Comparison of ENCODE assay signal across 8 mouse cellular contexts in the genomic region with DNA sequence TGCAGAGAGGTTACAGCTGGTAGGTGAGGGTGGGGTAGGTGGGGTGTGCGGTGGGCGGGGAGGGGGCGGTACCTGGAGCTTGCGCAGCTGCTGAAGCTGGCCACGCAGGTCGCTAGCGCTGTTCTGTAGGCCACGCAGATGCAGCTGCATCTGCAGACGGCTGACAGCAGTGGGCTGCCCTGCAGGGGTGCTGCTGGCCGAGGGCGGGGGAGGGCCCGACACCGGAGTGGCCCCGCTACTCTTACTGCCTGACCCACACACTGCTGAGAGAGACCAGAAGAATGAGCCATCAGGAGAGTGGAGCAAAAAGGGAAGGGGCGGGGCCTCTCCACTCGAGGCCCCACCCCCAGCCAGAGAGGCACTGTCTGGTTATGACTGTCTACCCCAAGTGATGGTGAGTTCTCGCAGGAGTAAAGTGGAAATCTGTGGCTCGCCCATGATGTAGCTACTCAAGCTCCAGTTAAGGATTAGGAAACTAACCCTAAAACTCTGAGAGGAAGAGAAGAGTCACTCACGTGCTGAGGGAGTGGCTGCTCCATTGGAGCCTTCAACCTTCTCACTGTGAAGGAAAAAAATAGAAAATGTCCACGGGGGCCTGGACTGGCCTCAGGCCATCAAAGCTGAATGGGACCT. TPM values are rescaled to one million over a fixed set of nuclear protein-coding genes. Genes with fewer than 3 reads are reported as not detected.
DNase-seq lines count a peak whose midpoint lies in the region; ATAC-seq and TF ChIP-seq lines count a peak whose summit lies in the region.

No protein-coding gene starts in this region.

- H3K27me3 ChIP-seq in heart, embryonic 14.5 days (ENCODE audit: control insufficient read depth, insufficient read depth, low read length): peaks cover 78% of the 10 kb centered on the region
- peaks cover 64% of the 10 kb centered on the region for H3K27me3 ChIP-seq in embryonic facial prominence, embryonic 14.5 days (replicated peaks; ENCODE audit: control insufficient read depth, insufficient read depth, low read length)
- peaks cover 68% of the 10 kb centered on the region for H3K27me3 ChIP-seq in liver, embryonic 16.5 days (ENCODE audit: control insufficient read depth, insufficient read depth, low read depth, low read length)
- H3K27me3 ChIP-seq in thymus, adult 2 months (ENCODE audit: control insufficient read depth, insufficient read depth, low read length): peaks cover 30% of the 10 kb centered on the region
- no peaks in the 10 kb centered on the region for H3K27me3 ChIP-seq in kidney, adult 2 months (replicated peaks; ENCODE audit: control insufficient read depth, insufficient read depth, low read length)

- H3K4me1 ChIP-seq in heart, embryonic 14.5 days (ENCODE audit: control insufficient read depth in 2 of 2, insufficient read depth in 2 of 2, low read length in 2 of 2): peaks cover 2 to 33% of the 10 kb centered on the region in 2 experiments; a peak in 3 of 4 replicates
- H3K4me1 ChIP-seq in embryonic facial prominence, embryonic 14.5 days (ENCODE audit: control insufficient read depth, insufficient read depth, low read length): peaks cover 22% of the 10 kb centered on the region; the same call in 1 of the 2 replicates
- H3K4me1 ChIP-seq in liver, embryonic 16.5 days (ENCODE audit: control insufficient read depth, low read depth, low read length): peaks cover 13% of the 10 kb centered on the region; the same call in 1 of the 2 replicates
- H3K4me1 ChIP-seq in thymus, adult 2 months (replicated peaks; ENCODE audit: control insufficient read depth, insufficient read depth, low read length): peaks cover 27% of the 10 kb centered on the region
- peaks cover 7% of the 10 kb centered on the region; the same call in 1 of the 2 replicates for H3K4me1 ChIP-seq in kidney, adult 2 months (ENCODE audit: control insufficient read depth, insufficient read depth, low read length)

- peak overlapping the region in 1 of 2 experiments; percentile 19; a peak in 2 of 4 replicates for H3K4me3 ChIP-seq in heart, embryonic 14.5 days (ENCODE audit: control insufficient read depth in 1 of 2, insufficient read depth in 1 of 2, low read depth in 1 of 2, low read length in 2 of 2)
- H3K4me3 ChIP-seq in embryonic facial prominence, embryonic 14.5 days (ENCODE audit: low read depth, low read length): peak overlapping the region; percentile 20; the same call in 1 of the 2 replicates
- peak overlapping the region; percentile 18; the same call in 1 of the 2 replicates for H3K4me3 ChIP-seq in liver, embryonic 16.5 days (ENCODE audit: low read depth, low read length)
- peak overlapping the region; percentile 18; the same call in 1 of the 2 replicates for H3K4me3 ChIP-seq in thymus, adult 2 months (ENCODE audit: control insufficient read depth, insufficient read depth, low read length)
- H3K4me3 ChIP-seq in kidney, adult 2 months (ENCODE audit: insufficient read depth, low read depth, low read length): no peak overlapping the region

- no peaks in the 10 kb centered on the region for H3K36me3 ChIP-seq in heart, embryonic 14.5 days (ENCODE audit: control insufficient read depth, insufficient read depth, low read length)
- no peaks in the 10 kb centered on the region for H3K36me3 ChIP-seq in embryonic facial prominence, embryonic 14.5 days (ENCODE audit: control insufficient read depth, insufficient read depth, low read length)
- H3K36me3 ChIP-seq in liver, embryonic 16.5 days (ENCODE audit: control insufficient read depth, insufficient read depth): no peaks in the 10 kb centered on the region
- H3K36me3 ChIP-seq in thymus, adult 2 months (ENCODE audit: control insufficient read depth, insufficient read depth, low read length): no peaks in the 10 kb centered on the region
- no peaks in the 10 kb centered on the region for H3K36me3 ChIP-seq in kidney, adult 2 months (ENCODE audit: control insufficient read depth, insufficient read depth, low read length)

- H3K4me2 ChIP-seq in heart, embryonic 14.5 days (ENCODE audit: low read length): peak overlapping the region; percentile 39; the same call in 1 of the 2 replicates
- H3K4me2 ChIP-seq in embryonic facial prominence, embryonic 14.5 days (ENCODE audit: low read depth, low read length): peak overlapping the region; percentile 49
- H3K4me2 ChIP-seq in liver, embryonic 16.5 days (ENCODE audit: low read depth, low read length): peak overlapping the region; percentile 28

- DNase-seq in heart, adult 9 months (ENCODE audit: low spot score in 2 of 2): no peak
- DNase-seq in ES-CJ7 (ENCODE audit: low read depth, low spot score): peak; percentile 55
- DNase-seq in embryonic facial prominence, embryonic 14.5 days (ENCODE audit: low spot score): no peak
- DNase-seq in thymus, adult 2 months: peak; percentile 44
- no peak for DNase-seq in urinary bladder, postnatal 25 days (ENCODE audit: low spot score)
- no peak for DNase-seq in kidney, adult 2 months

- H3K9me3 ChIP-seq in heart, embryonic 14.5 days (ENCODE audit: control insufficient read depth, low read length): no peaks in the 10 kb centered on the region
- H3K9me3 ChIP-seq in embryonic facial prominence, embryonic 14.5 days (ENCODE audit: control insufficient read depth, low read length): no peaks in the 10 kb centered on the region
- H3K9me3 ChIP-seq in liver, embryonic 16.5 days (replicated peaks; ENCODE audit: control insufficient read depth, low read length): no peaks in the 10 kb centered on the region

- TF ChIP-seq POLR2A in thymus, adult 2 months (IDR thresholded peaks at IDR 0.05; ENCODE audit: control insufficient read depth, extremely low read depth, insufficient read depth, low read length, poor library complexity): no peak
- TF ChIP-seq POLR2A in kidney, adult 2 months (IDR thresholded peaks at IDR 0.05; ENCODE audit: low read depth, low read length): no peak

- no peak overlapping the region for H3K9ac ChIP-seq in heart, embryonic 14.5 days (ENCODE audit: low read length)
- H3K9ac ChIP-seq in embryonic facial prominence, embryonic 14.5 days (ENCODE audit: low read depth, low read length): no peak overlapping the region
- no peak overlapping the region for H3K9ac ChIP-seq in liver, embryonic 16.5 days (ENCODE audit: low read depth, low read length)

- TF ChIP-seq CTCF in thymus, adult 2 months (IDR thresholded peaks at IDR 0.05; ENCODE audit: borderline replicate concordance, control insufficient read depth, extremely low read depth, insufficient read depth, low read length, poor library complexity): no peak
- TF ChIP-seq CTCF in kidney, adult 2 months (conservative IDR thresholded peaks at IDR 0.05; ENCODE audit: insufficient read depth, insufficient read length, low read depth, low read length): no peak

- WGBS in heart, embryonic 14.5 days: 2% methylated on average over 20 of the region's 20 CpGs
- 5% methylated on average over 16 of the region's 20 CpGs for WGBS in embryonic facial prominence, embryonic 14.5 days
- 2% methylated on average over 20 of the region's 20 CpGs for WGBS in liver, embryonic 16.5 days (ENCODE audit: insufficient replicate concordance)
- WGBS in thymus, adult 2 months: 2% methylated on average over 20 of the region's 20 CpGs
- 43% methylated on average over 20 of the region's 20 CpGs for WGBS in kidney, adult 2 months

- ATAC-seq in heart, embryonic 14.5 days (ENCODE audit: insufficient number of reproducible peaks, insufficient read depth, low FRiP score, low read depth): no peak
- ATAC-seq in embryonic facial prominence, embryonic 14.5 days (ENCODE audit: low read depth): peak; percentile 27
- ATAC-seq in liver, embryonic 16.5 days (ENCODE audit: low read depth): no peak

- no peak overlapping the region for H3K27ac ChIP-seq in heart, embryonic 14.5 days (replicated peaks in 1 of 2; ENCODE audit: control insufficient read depth in 1 of 2, insufficient read depth in 1 of 2, low read depth in 2 of 2, low read length in 2 of 2)
- no peak overlapping the region for H3K27ac ChIP-seq in embryonic facial prominence, embryonic 14.5 days (replicated peaks; ENCODE audit: low read depth, low read length)
- H3K27ac ChIP-seq in liver, embryonic 16.5 days (ENCODE audit: low read length): no peak overlapping the region
- no peak overlapping the region for H3K27ac ChIP-seq in thymus, adult 2 months (ENCODE audit: control insufficient read depth, insufficient read depth, low read length)
- no peak overlapping the region for H3K27ac ChIP-seq in kidney, adult 2 months (ENCODE audit: insufficient read depth, low read depth, low read length)

RNA-seq across cellular contexts. Expression of gene 4933428G20Rik, which starts 32.9 kb away (rescaled TPM):
- polyA plus RNA-seq in heart, embryonic 14.5 days (2014; fragmentation: Nextera tagmentation; extraction: Ambion mirVana): 0.19 TPM in 1 of 2 replicates, not detected in the other
- 0.13 TPM in 1 of 2 replicates, not detected in the other for polyA plus RNA-seq in embryonic facial prominence, embryonic 14.5 days (2014; fragmentation: Nextera tagmentation; extraction: Ambion mirVana)
- 0.46 and 0.59 TPM in 2 replicates for polyA plus RNA-seq in liver, embryonic 16.5 days (2015; fragmentation: Nextera tagmentation; extraction: Ambion mirVana)
- polyA plus RNA-seq in thymus, adult 2 months (2012; rRNA removed): not detected in 2 replicates
- not detected in 2 replicates for polyA plus RNA-seq in kidney, adult 2 months (2012; rRNA removed)

RNA-seq across cellular contexts. Expression of gene Srcin1, which starts 42.9 kb away (rescaled TPM):
- 0.22 TPM in 1 of 2 replicates, not detected in the other for polyA plus RNA-seq in heart, embryonic 14.5 days (2014; fragmentation: Nextera tagmentation; extraction: Ambion mirVana)
- polyA plus RNA-seq in embryonic facial prominence, embryonic 14.5 days (2014; fragmentation: Nextera tagmentation; extraction: Ambion mirVana): 0.76 and 1.6 TPM in 2 replicates
- polyA plus RNA-seq in liver, embryonic 16.5 days (2015; fragmentation: Nextera tagmentation; extraction: Ambion mirVana): not detected in 2 replicates
- 0.32 and 0.55 TPM in 2 replicates for polyA plus RNA-seq in thymus, adult 2 months (2012; rRNA removed)
- polyA plus RNA-seq in kidney, adult 2 months (2012; rRNA removed): 13.0 and 13.2 TPM in 2 replicates

Comparison
In these comparisons a context has a peak if more than half of its experiments do, and no peak if none do; other contexts are left out.
1. DNase-seq: peak in ES-CJ7 (single experiment) and thymus, adult 2 months (single experiment); none in heart, adult 9 months (0 of 2), embryonic facial prominence, embryonic 14.5 days (single experiment), urinary bladder, postnatal 25 days (single experiment) and kidney, adult 2 months (single experiment).
2. Peak in every context shown above with its lines, with median percentiles within 50 percentile points of each other: H3K4me2 ChIP-seq.